In the genomic region with DNA sequence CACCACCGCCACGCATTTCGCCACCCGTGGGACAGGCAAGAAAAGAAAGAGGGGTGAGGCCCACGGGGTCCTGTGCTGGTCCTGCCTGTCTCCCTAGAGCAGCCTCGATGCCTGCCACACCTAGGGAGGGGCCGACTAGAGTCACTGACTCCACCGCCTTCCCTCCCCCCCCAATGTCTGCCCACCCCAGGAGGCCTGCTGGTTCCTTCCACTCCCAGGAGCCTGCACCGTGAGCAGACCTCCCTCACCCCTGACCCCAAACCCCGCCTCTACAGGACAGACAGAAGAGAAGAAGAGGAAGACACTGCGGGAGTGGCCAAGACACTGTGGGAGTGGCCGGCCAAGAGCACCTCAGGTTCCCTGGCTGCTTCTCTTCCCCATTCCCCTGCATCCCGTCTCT, we compare ENCODE assay signal across 8 mouse cellular contexts. TPM values are rescaled to one million over a fixed set of nuclear protein-coding genes. Genes with fewer than 3 reads are reported as not detected.
DNase-seq lines count a peak whose midpoint lies in the region; ATAC-seq lines count a peak whose summit lies in the region.

No protein-coding gene starts in this region.

- peak; percentile 70 for ATAC-seq in kidney, embryonic 15.5 days (replicated peaks; ENCODE audit: low FRiP score)
- no peak for ATAC-seq in hindbrain, embryonic 14.5 days (ENCODE audit: low FRiP score)
- peak; percentile 67 for ATAC-seq in megakaryocyte-erythroid progenitor cell, adult 5-6 weeks (replicated peaks; ENCODE audit: low FRiP score, low TSS enrichment, poor library complexity, severe bottlenecking)

- intact Hi-C loops in left cerebral cortex, postnatal 25 days (cut with DNase I), result no loop called here

- WGBS in kidney, embryonic 15.5 days, result 57% methylated on average over 13 of the region's 13 CpGs
- 51% methylated on average over 13 of the region's 13 CpGs for WGBS in hindbrain, embryonic 14.5 days

- no peaks in the 10 kb centered on the region for H3K36me3 ChIP-seq in kidney, embryonic 15.5 days
- H3K36me3 ChIP-seq in hindbrain, embryonic 14.5 days (replicated peaks; ENCODE audit: control insufficient read depth, insufficient read depth), result no peaks in the 10 kb centered on the region

- no peak overlapping the region; the same call in 1 of the 2 replicates for H3K4me3 ChIP-seq in kidney, embryonic 15.5 days (replicated peaks)
- no peak overlapping the region for H3K4me3 ChIP-seq in hindbrain, embryonic 14.5 days (replicated peaks; ENCODE audit: low read length)

- H3K9ac ChIP-seq in kidney, embryonic 15.5 days, result no peak overlapping the region
- H3K9ac ChIP-seq in hindbrain, embryonic 14.5 days, result no peak overlapping the region

- H3K9me3 ChIP-seq in kidney, embryonic 15.5 days (replicated peaks), result peaks cover 14% of the 10 kb centered on the region
- no peaks in the 10 kb centered on the region for H3K9me3 ChIP-seq in hindbrain, embryonic 14.5 days (ENCODE audit: control insufficient read depth, low read length)

- DNase-seq in kidney, postnatal 14 days, result no peak
- peak; percentile 88 for DNase-seq in R1 (ENCODE audit: low read depth, low spot score)
- DNase-seq in hindbrain, embryonic 14.5 days (ENCODE audit: low spot score), result no peak
- no peak for DNase-seq in left cerebral cortex, adult 11 months (ENCODE audit: low spot score)
- DNase-seq in left cerebral cortex, postnatal 25 days (ENCODE audit: low spot score in 2 of 2), result no peak
- no peak for DNase-seq in right cerebral cortex, adult 18-20 months

- H3K27ac ChIP-seq in kidney, embryonic 15.5 days, result no peak overlapping the region
- H3K27ac ChIP-seq in hindbrain, embryonic 14.5 days, result no peak overlapping the region

- no peaks in the 10 kb centered on the region for H3K4me1 ChIP-seq in kidney, embryonic 15.5 days
- H3K4me1 ChIP-seq in hindbrain, embryonic 14.5 days (replicated peaks; ENCODE audit: control insufficient read depth, insufficient read depth, low read length), result no peaks in the 10 kb centered on the region

- H3K4me2 ChIP-seq in kidney, embryonic 15.5 days, result peak overlapping the region; percentile 40
- peak overlapping the region; percentile 22; the same call in 1 of the 2 replicates for H3K4me2 ChIP-seq in hindbrain, embryonic 14.5 days (replicated peaks)

- H3K27me3 ChIP-seq in kidney, embryonic 15.5 days, result no peaks in the 10 kb centered on the region
- H3K27me3 ChIP-seq in hindbrain, embryonic 14.5 days (ENCODE audit: control insufficient read depth, insufficient read depth, low read length), result no peaks in the 10 kb centered on the region

RNA-seq across cellular contexts. Expression of a gene that starts 12.5 kb away (rescaled TPM):
- polyA plus RNA-seq in kidney, embryonic 15.5 days (2015; fragmentation: Nextera tagmentation; extraction: Ambion mirVana), result 24.9 and 25.0 TPM in 2 replicates
- 4.7 and 5.5 TPM in 2 replicates for polyA plus RNA-seq in hindbrain, embryonic 14.5 days (2014; fragmentation: Nextera tagmentation; extraction: Ambion mirVana)
- total RNA-seq in megakaryocyte-erythroid progenitor cell, adult 5-6 weeks (2014; fragmentation: Nextera tagmentation), result 6.1 and 13.5 TPM in 2 replicates
- 11.6 and 15.1 TPM in 2 replicates for total RNA-seq in megakaryocyte-erythroid progenitor cell, adult 5-6 weeks (2017)
- total RNA-seq in left cerebral cortex, postnatal 25 days (2021), result 1 to 10 TPM; 4.6 to 6.6 TPM
